Mouse (Mus musculus): Measurements from ENCODE around the gene Tmem262. TPM values are rescaled to one million over a fixed set of nuclear protein-coding genes. Genes with fewer than 3 reads are reported as not detected.
A peak's percentile ranks its signal among the peaks of the same experiment; 100 is the strongest.

Tmem262 gene
- polyA plus RNA-seq, 1 experiment from 2014 or later: not detected

DNA sequence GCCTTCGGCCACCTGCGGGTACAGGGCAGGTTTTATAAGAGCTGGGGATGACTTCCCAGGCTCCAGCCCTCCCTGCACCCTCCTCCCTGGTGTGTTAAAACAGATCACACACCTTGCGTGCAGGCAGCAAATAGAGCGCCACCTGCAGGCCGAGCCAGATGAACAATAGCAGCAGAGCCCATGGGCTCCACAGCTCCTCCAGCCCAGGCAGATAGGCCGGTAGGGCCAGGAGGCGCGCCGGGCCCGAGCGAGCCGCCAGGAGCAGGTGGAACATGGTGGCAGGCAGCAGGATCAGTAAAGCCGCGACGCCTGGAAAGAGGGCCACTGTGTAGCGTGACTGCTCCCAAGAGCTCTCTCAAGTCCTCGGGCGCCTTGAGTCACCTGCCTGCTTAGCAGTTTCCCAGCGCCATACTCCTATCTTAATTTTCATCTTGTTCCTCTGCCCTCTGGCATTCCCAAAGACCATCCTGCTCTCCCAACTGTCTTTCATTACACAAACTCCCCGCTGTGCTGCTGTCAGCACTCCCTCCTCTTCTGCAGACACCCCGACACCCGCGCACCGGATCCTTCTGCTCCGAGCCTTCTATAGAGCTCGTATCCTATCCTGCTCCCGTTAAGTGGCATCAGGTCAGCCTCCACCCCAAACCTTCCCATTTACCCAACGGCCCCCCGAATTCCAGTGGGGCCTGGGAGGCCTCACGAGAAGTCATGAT is 12.7 kb upstream of the Tmem262 start:
- DNase-seq (ENCODE audit: low spot score) (peak; percentile 88), ATAC-seq (ENCODE audit: insufficient read depth, low FRiP score, low TSS enrichment) (peak; percentile 56)
- peak overlapping the region; percentile 52 for H3K4me3 ChIP-seq (ENCODE audit: low read depth, low read length)
- peaks cover 19% of the 10 kb centered on the region for H3K4me1 ChIP-seq (ENCODE audit: control insufficient read depth, insufficient read depth, low read length)
- no peaks in the 10 kb centered on the region for H3K27me3 ChIP-seq (ENCODE audit: control insufficient read depth, insufficient read depth, low read length)
- WGBS: under 1% methylated on average over 30 of the region's 30 CpGs
- peak overlapping the region; percentile 70 for H3K4me2 ChIP-seq (ENCODE audit: low read depth)
- H3K9me3 ChIP-seq (ENCODE audit: control insufficient read depth, low read length): no peaks in the 10 kb centered on the region
- peak overlapping the region; percentile 49 for H3K9ac ChIP-seq (ENCODE audit: low read length)
- H3K27ac ChIP-seq (ENCODE audit: low read depth, low read length): peak overlapping the region; percentile 83
- H3K36me3 ChIP-seq (ENCODE audit: control insufficient read depth, insufficient read depth, low read length): no peaks in the 10 kb centered on the region; the same call in 1 of the 2 replicates

DNA sequence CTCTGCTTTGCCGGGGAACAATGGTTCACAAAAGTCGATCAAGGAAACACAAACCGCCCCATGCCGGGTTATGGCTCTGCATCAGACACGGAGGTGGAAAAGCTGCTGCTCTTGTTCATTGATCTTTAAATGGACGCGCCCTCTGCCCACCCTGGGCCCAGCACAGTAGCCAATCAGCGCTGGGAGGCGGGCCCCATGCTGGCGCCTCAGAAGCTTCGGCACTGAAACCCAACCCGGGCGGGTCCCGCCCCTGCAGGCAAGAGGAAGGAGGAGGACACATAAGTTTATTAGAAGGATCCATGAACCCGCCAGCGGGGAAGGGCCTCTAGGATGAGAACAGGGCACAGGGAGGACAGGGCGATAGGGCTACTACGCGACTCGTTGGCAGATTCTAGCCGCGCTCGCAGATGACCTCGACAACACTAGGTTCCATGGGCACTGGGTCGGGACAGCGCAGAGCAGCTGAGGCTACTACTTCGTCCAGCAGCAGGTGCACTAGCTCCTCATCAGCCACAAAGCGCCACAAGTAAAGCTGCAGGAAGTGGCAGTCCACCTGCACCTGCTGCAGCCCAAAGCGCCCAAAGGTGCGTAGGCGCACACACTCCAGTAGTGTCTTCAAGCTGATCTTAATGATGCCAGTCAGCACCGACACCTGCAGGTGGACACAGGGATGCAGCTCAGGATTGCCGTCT is 12.0 kb upstream of the Tmem262 start, which contains the start of gene Tm7sf2:
Tm7sf2 (minus strand) TSS at position 650 of the 692 bp plus-strand sequence.
- peak; percentile 89 for ATAC-seq (ENCODE audit: insufficient read depth, low FRiP score, low TSS enrichment)
- WGBS: 8% methylated on average over 33 of the region's 33 CpGs

GRCm38 (mm10) chr19:6068951-6069350 is 10.9 kb upstream of the Tmem262 start:
- DNase-seq (ENCODE audit: low spot score): no peak
- 89% methylated on average over 4 of the region's 4 CpGs for WGBS
- H3K27ac ChIP-seq (ENCODE audit: low read depth, low read length): no peak overlapping the region
- peaks cover 14% of the 10 kb centered on the region for H3K4me1 ChIP-seq (ENCODE audit: control insufficient read depth, insufficient read depth, low read length)
- H3K27me3 ChIP-seq (ENCODE audit: control insufficient read depth, insufficient read depth, low read length): no peaks in the 10 kb centered on the region
- H3K4me2 ChIP-seq (ENCODE audit: low read depth): no peak overlapping the region
- H3K9ac ChIP-seq (ENCODE audit: low read length): no peak overlapping the region
- H3K4me3 ChIP-seq (ENCODE audit: low read depth, low read length): no peak overlapping the region
- no peak for ATAC-seq (ENCODE audit: insufficient read depth, low FRiP score, low TSS enrichment)
- H3K36me3 ChIP-seq (ENCODE audit: control insufficient read depth, insufficient read depth, low read length): peaks cover 2% of the 10 kb centered on the region; the same call in 1 of the 2 replicates
- no peaks in the 10 kb centered on the region for H3K9me3 ChIP-seq (ENCODE audit: control insufficient read depth, low read length)

More for the DNA sequence above, 12.0 kb upstream of the Tmem262 start, which contains the start of gene Tm7sf2:
- H3K4me3 ChIP-seq (ENCODE audit: low read depth, low read length): peak within 1 kb of the TSS; percentile 52
- peak within 1 kb of the TSS; percentile 83 for H3K27ac ChIP-seq (ENCODE audit: low read depth, low read length)
- H3K4me2 ChIP-seq (ENCODE audit: low read depth): peak within 1 kb of the TSS; percentile 70
- H3K27me3 ChIP-seq (ENCODE audit: control insufficient read depth, insufficient read depth, low read length): no peaks in the 10 kb centered on the region
- peak within 1 kb of the TSS; percentile 49 for H3K9ac ChIP-seq (ENCODE audit: low read length)
- no peaks in the 10 kb centered on the region for H3K9me3 ChIP-seq (ENCODE audit: control insufficient read depth, low read length)
- peak; percentile 93 for DNase-seq (ENCODE audit: low spot score)
- peaks cover 14% of the 10 kb centered on the region for H3K4me1 ChIP-seq (ENCODE audit: control insufficient read depth, insufficient read depth, low read length)
- peaks cover 2% of the 10 kb centered on the region; the same call in 1 of the 2 replicates for H3K36me3 ChIP-seq (ENCODE audit: control insufficient read depth, insufficient read depth, low read length)

DNA sequence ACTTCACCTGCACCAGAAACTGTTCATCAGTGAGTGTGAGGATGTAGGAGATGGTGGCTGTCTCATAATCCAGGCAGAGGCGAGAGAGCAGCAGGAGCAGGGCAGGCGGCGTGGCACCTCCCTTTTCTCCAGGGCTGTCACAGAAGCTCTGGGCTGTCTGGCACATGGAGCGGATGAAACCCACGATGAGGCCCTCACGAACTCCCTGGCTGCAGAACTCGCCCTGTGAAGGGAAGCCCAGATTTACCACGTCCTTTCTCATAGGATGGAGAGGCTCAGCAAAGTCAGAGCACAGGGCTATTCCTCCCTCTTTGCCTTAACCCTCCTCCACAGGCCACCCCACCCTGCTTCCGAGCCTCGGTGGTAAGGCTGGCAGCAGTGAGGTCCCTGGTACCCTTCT is 10.0 kb upstream of the Tmem262 start:
- Histone ChIP-seq H3K36me3 (ENCODE audit: control insufficient read depth, insufficient read depth, low read length) (peaks cover 2% of the 10 kb centered on the region; the same call in 1 of the 2 replicates), H3K9ac (ENCODE audit: low read length) (no peak overlapping the region), H3K27me3 (ENCODE audit: control insufficient read depth, insufficient read depth, low read length) (no peaks in the 10 kb centered on the region), H3K4me1 (ENCODE audit: control insufficient read depth, insufficient read depth, low read length) (peaks cover 14% of the 10 kb centered on the region), H3K4me3 (ENCODE audit: low read depth, low read length) (no peak overlapping the region), H3K9me3 (ENCODE audit: control insufficient read depth, low read length) (no peaks in the 10 kb centered on the region), H3K4me2 (ENCODE audit: low read depth) (no peak overlapping the region), H3K27ac (ENCODE audit: low read depth, low read length) (no peak overlapping the region)
- ATAC-seq (ENCODE audit: insufficient read depth, low FRiP score, low TSS enrichment): no peak
- 92% methylated on average over 10 of the region's 10 CpGs for WGBS
- DNase-seq (ENCODE audit: low spot score): no peak

- ATAC-seq (ENCODE audit: insufficient read depth, low FRiP score, low TSS enrichment) (no peak), DNase-seq (ENCODE audit: low spot score) (no peak)
- WGBS: 91% methylated on average over 31 of the region's 31 CpGs
- peaks cover 2% of the 10 kb centered on the region; the same call in 1 of the 2 replicates for H3K36me3 ChIP-seq (ENCODE audit: control insufficient read depth, insufficient read depth, low read length)
- H3K4me2 ChIP-seq (ENCODE audit: low read depth): no peak overlapping the region
- no peak overlapping the region for H3K4me3 ChIP-seq (ENCODE audit: low read depth, low read length)
- H3K27me3 ChIP-seq (ENCODE audit: control insufficient read depth, insufficient read depth, low read length): no peaks in the 10 kb centered on the region
- H3K27ac ChIP-seq (ENCODE audit: low read depth, low read length): no peak overlapping the region
- H3K9ac ChIP-seq (ENCODE audit: low read length): no peak overlapping the region
- H3K4me1 ChIP-seq (ENCODE audit: control insufficient read depth, insufficient read depth, low read length): peaks cover 14% of the 10 kb centered on the region
- no peaks in the 10 kb centered on the region for H3K9me3 ChIP-seq (ENCODE audit: control insufficient read depth, low read length)
Observed at GRCm38 (mm10) chr19:6070571-6071250, 9.1 kb upstream of the Tmem262 start.

- peaks cover 15% of the 10 kb centered on the region for H3K4me1 ChIP-seq (ENCODE audit: control insufficient read depth, insufficient read depth, low read length)
- peaks cover 2% of the 10 kb centered on the region; the same call in 1 of the 2 replicates for H3K36me3 ChIP-seq (ENCODE audit: control insufficient read depth, insufficient read depth, low read length)
- H3K4me2 ChIP-seq (ENCODE audit: low read depth): no peak overlapping the region
- H3K27ac ChIP-seq (ENCODE audit: low read depth, low read length): no peak overlapping the region
- no peak overlapping the region for H3K9ac ChIP-seq (ENCODE audit: low read length)
- DNase-seq (ENCODE audit: low spot score) (no peak), ATAC-seq (ENCODE audit: insufficient read depth, low FRiP score, low TSS enrichment) (no peak)
- 92% methylated on average over 19 of the region's 19 CpGs for WGBS
- H3K4me3 ChIP-seq (ENCODE audit: low read depth, low read length): no peak overlapping the region
- H3K27me3 ChIP-seq (ENCODE audit: control insufficient read depth, insufficient read depth, low read length): no peaks in the 10 kb centered on the region
- no peaks in the 10 kb centered on the region for H3K9me3 ChIP-seq (ENCODE audit: control insufficient read depth, low read length)
Observed at GRCm38 (mm10) chr19:6071261-6071660, 8.6 kb upstream of the Tmem262 start.

DNA sequence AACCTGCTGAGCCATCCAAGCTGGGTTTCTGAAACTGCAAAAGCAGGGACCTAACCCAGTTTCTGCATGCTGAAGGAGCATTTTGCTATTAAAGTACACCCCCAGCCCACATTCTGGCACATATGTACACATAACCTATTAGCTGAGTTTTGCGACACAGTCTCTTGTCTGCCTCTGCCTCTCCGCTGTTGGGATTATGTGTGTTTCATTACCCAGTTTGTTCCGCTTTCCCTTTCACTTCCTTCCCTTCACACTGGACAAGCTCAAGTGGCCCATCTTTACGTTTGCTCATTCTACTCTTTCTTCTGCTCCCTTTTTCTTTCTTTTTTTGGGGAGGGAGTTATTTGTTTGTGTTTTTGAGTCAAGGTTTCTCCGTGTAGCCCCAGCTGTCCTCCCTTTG is 5.9 kb upstream of the Tmem262 start:
- Histone ChIP-seq H3K27me3 (ENCODE audit: control insufficient read depth, insufficient read depth, low read length) (no peaks in the 10 kb centered on the region), H3K27ac (ENCODE audit: low read depth, low read length) (no peak overlapping the region), H3K4me2 (ENCODE audit: low read depth) (no peak overlapping the region), H3K9me3 (ENCODE audit: control insufficient read depth, low read length) (no peaks in the 10 kb centered on the region), H3K4me1 (ENCODE audit: control insufficient read depth, insufficient read depth, low read length) (peaks cover 7% of the 10 kb centered on the region), H3K9ac (ENCODE audit: low read length) (no peak overlapping the region), H3K36me3 (ENCODE audit: control insufficient read depth, insufficient read depth, low read length) (peaks cover 2% of the 10 kb centered on the region; the same call in 1 of the 2 replicates), H3K4me3 (ENCODE audit: low read depth, low read length) (no peak overlapping the region)
- DNase-seq (ENCODE audit: low spot score) (no peak), ATAC-seq (ENCODE audit: insufficient read depth, low FRiP score, low TSS enrichment) (no peak)
- 91% methylated on average over 5 of the region's 5 CpGs for WGBS

- Histone ChIP-seq H3K36me3 (ENCODE audit: control insufficient read depth, insufficient read depth, low read length) (peaks cover 4% of the 10 kb centered on the region), H3K9ac (ENCODE audit: low read length) (peak within 1 kb of the TSS; percentile 83), H3K4me1 (ENCODE audit: control insufficient read depth, insufficient read depth, low read length) (peaks cover 7% of the 10 kb centered on the region), H3K9me3 (ENCODE audit: control insufficient read depth, low read length) (no peaks in the 10 kb centered on the region), H3K27ac (ENCODE audit: low read depth, low read length) (peak within 1 kb of the TSS; percentile 58; the same call in 1 of the 2 replicates), H3K4me3 (ENCODE audit: low read depth, low read length) (peak within 1 kb of the TSS; percentile 75), H3K4me2 (ENCODE audit: low read depth) (peak within 1 kb of the TSS; percentile 87), H3K27me3 (ENCODE audit: control insufficient read depth, insufficient read depth, low read length) (no peaks in the 10 kb centered on the region)
- DNase-seq (ENCODE audit: low spot score) (peak; percentile 89), ATAC-seq (ENCODE audit: insufficient read depth, low FRiP score, low TSS enrichment) (peak; percentile 77)
- under 1% methylated on average over 33 of the region's 33 CpGs for WGBS
Observed at GRCm38 (mm10) chr19:6076564-6077393, 3.1 kb upstream of the Tmem262 start, which contains the start of gene Vps51. TSS of gene Vps51 (minus strand) at chr19:6077231.
